Mouse (Mus musculus): ENCODE measurements at regions not wholly inside any gene's neighbourhood (a gene's known extent, or its start where the extent isn't known, plus 50 kb on each side); places are given as distances from the start of the nearest gene placed in this dataset.

- no peak for DNase-seq (ENCODE audit: low spot score in 2 of 2)
These were observed 1789.0 kb upstream of the Gm7489 start for GRCm38 (mm10) chr15:52095629-52096190.

- DNase-seq (ENCODE audit: low spot score in 2 of 2) = no peak
These were observed 1775.9 kb upstream of the Gm7489 start for GRCm38 (mm10) chr15:52108761-52109160.

- DNase-seq (ENCODE audit: low spot score in 2 of 2) = no peak
These were observed 1770.2 kb upstream of the Gm7489 start for GRCm38 (mm10) chr15:52114368-52115036.

- no peak for DNase-seq (ENCODE audit: low spot score in 2 of 2)
These were observed 1748.0 kb upstream of the Gm7489 start for GRCm38 (mm10) chr15:52136693-52137092.

- DNase-seq (ENCODE audit: low spot score in 2 of 2) = no peak
These were observed 1731.3 kb upstream of the Gm7489 start for GRCm38 (mm10) chr15:52153421-52153820.

GRCm38 (mm10) chr15:52155784-52156183 is 1728.9 kb upstream of the Gm7489 start:
- DNase-seq (ENCODE audit: low spot score in 2 of 2) = no peak

- DNase-seq (ENCODE audit: low spot score in 2 of 2) = no peak
These were observed 1727.9 kb upstream of the Gm7489 start for GRCm38 (mm10) chr15:52156779-52157178.

- DNase-seq (ENCODE audit: low spot score in 2 of 2) = peak; percentile 74 to 85
These were observed 1724.3 kb upstream of the Gm7489 start for GRCm38 (mm10) chr15:52160181-52161088.

- no peak for DNase-seq (ENCODE audit: low spot score in 2 of 2)
These were observed 1723.6 kb upstream of the Gm7489 start for GRCm38 (mm10) chr15:52161089-52161442.

- peak in 1 of 2 experiments; percentile 62 for DNase-seq (ENCODE audit: low spot score in 2 of 2)
These were observed 1723.0 kb upstream of the Gm7489 start for GRCm38 (mm10) chr15:52161568-52162316.

- no peak for DNase-seq (ENCODE audit: low spot score in 2 of 2)
These were observed 1718.6 kb upstream of the Gm7489 start for GRCm38 (mm10) chr15:52166144-52166543.

GRCm38 (mm10) chr15:52166595-52167443 is 1717.9 kb upstream of the Gm7489 start:
- DNase-seq (ENCODE audit: low spot score in 2 of 2) = peak in 1 of 2 experiments; percentile 45

- no peak for DNase-seq (ENCODE audit: low spot score in 2 of 2)
These were observed 1716.9 kb upstream of the Gm7489 start for GRCm38 (mm10) chr15:52167811-52168210.

GRCm38 (mm10) chr15:52176951-52177350 is 1707.8 kb upstream of the Gm7489 start:
- no peak for DNase-seq (ENCODE audit: low spot score in 2 of 2)

GRCm38 (mm10) chr15:52178668-52179067 is 1706.0 kb upstream of the Gm7489 start:
- no peak for DNase-seq (ENCODE audit: low spot score in 2 of 2)

GRCm38 (mm10) chr15:52179379-52179778 is 1705.3 kb upstream of the Gm7489 start:
- DNase-seq (ENCODE audit: low spot score in 2 of 2) = no peak

- no peak for DNase-seq (ENCODE audit: low spot score in 2 of 2)
These were observed 1693.5 kb upstream of the Gm7489 start for GRCm38 (mm10) chr15:52191176-52191575.

- DNase-seq (ENCODE audit: low spot score in 2 of 2) = no peak
These were observed 1677.4 kb upstream of the Gm7489 start for GRCm38 (mm10) chr15:52207271-52207670.

GRCm38 (mm10) chr15:52232442-52232841 is 1652.3 kb upstream of the Gm7489 start:
- no peak for DNase-seq (ENCODE audit: low spot score in 2 of 2)

- DNase-seq (ENCODE audit: low spot score in 2 of 2) = no peak
These were observed 1648.5 kb upstream of the Gm7489 start for GRCm38 (mm10) chr15:52236220-52236619.

GRCm38 (mm10) chr15:52242890-52243289 is 1641.8 kb upstream of the Gm7489 start:
- no peak for DNase-seq (ENCODE audit: low spot score in 2 of 2)
